Mouse (Mus musculus) neural tube, embryonic 14.5 days (tissue): Measurements from ENCODE around the gene Trim39. TPM values are rescaled to one million over a fixed set of nuclear protein-coding genes. Genes with fewer than 3 reads are reported as not detected.

Experiments used
- polyA plus RNA-seq: library from polyadenylated mRNA; unstranded; fragments of >200 nt; fragmentation: Nextera tagmentation; extraction: Ambion mirVana; gene quantifications from 2 replicates; pipeline ENCODE4 v1.2.1, GENCODE M21; 2014

Gene Trim39
- polyA plus RNA-seq, 1 experiment from 2014 or later = 22.3 TPM

Other genes with a start within 250 kb of the Trim39 start
- gene H2-T23, start 239.4 kb downstream of the Trim39 start, polyA plus RNA-seq = 2.6 and 3.8 TPM in 2 replicates
- gene H2-T22, start 229.5 kb downstream of the Trim39 start, polyA plus RNA-seq = 5.9 and 8.9 TPM in 2 replicates
- not detected in 2 replicates for gene Gm6034, start 229.3 kb downstream of the Trim39 start, polyA plus RNA-seq
- gene Gm11127, start 213.9 kb downstream of the Trim39 start, polyA plus RNA-seq = not detected in 2 replicates
- gene Gm19684, start 150.6 kb downstream of the Trim39 start, polyA plus RNA-seq = not detected in 2 replicates
- gene Gm7030, start 142.8 kb downstream of the Trim39 start, polyA plus RNA-seq = not detected in 2 replicates
- not detected in 2 replicates for gene Gm8909, start 103.7 kb downstream of the Trim39 start, polyA plus RNA-seq
- gene H2-T3, start 82.0 kb downstream of the Trim39 start, polyA plus RNA-seq = not detected in 2 replicates
- gene Rpp21, start 14.2 kb downstream of the Trim39 start, polyA plus RNA-seq = 132 and 170 TPM in 2 replicates
- 0.24 TPM in 2 replicates for gene H2-M10.2, start 14.2 kb upstream of the Trim39 start, polyA plus RNA-seq
- not detected in 2 replicates for gene H2-M10.1, start 53.9 kb upstream of the Trim39 start, polyA plus RNA-seq
- gene H2-M10.3, start 96.2 kb upstream of the Trim39 start, polyA plus RNA-seq = not detected in 2 replicates
- gene H2-M10.4, start 190.1 kb upstream of the Trim39 start, polyA plus RNA-seq = not detected in 2 replicates